Mouse (Mus musculus) CH12.LX (cell line): Measurements from ENCODE around the gene Gtsf1. TPM values are rescaled to one million over a fixed set of nuclear protein-coding genes. Genes with fewer than 3 reads are reported as not detected.

ENCODE experiments used
- DNase-seq: peaks from one replicate; pipeline ENCODE4 v3.0.0-alpha.2; 2013; ENCODE audit errors: extremely low read depth
- H3K27ac ChIP-seq: 2 replicates; pipeline ENCODE4 v1.5.1; 2012; ENCODE audit warnings: low read depth, mild to moderate bottlenecking, control low read depth, moderate library complexity; ENCODE audit not compliant: insufficient read depth
- H3K27me3 ChIP-seq: replicated peaks from 2 replicates; pipeline ENCODE3; 2012; ENCODE audit warnings: inconsistent platforms
- H3K36me3 ChIP-seq, 2 experiments: replicated peaks in 1 of 2; 2 replicates each; pipeline versions ENCODE3 to v1.6.1; 2012; ENCODE audit warnings: inconsistent platforms in 1 of 2, low read length in 1 of 2, mild to moderate bottlenecking in 1 of 2, mixed read lengths in 1 of 2, moderate library complexity in 1 of 2; ENCODE audit not compliant: control insufficient read depth in 1 of 2, insufficient read depth in 1 of 2
- H3K4me1 ChIP-seq, 2 experiments: 2 replicates each; pipeline ENCODE4 v1.6.1; 2012; ENCODE audit warnings: inconsistent platforms in 1 of 2, moderate library complexity in 1 of 2; ENCODE audit not compliant: insufficient read depth in 2 of 2, control insufficient read depth in 1 of 2
- H3K4me2 ChIP-seq: 2 replicates; pipeline ENCODE4 v1.6.1; 2012; ENCODE audit warnings: low read depth, mild to moderate bottlenecking, control low read depth; ENCODE audit not compliant: poor library complexity, insufficient read depth, severe bottlenecking
- H3K4me3 ChIP-seq, 3 experiments: fragments of 150-350 bp in 1 of 3; sonication (generic) in 1 of 3; replicated peaks in 1 of 3; 2 replicates each; pipeline versions ENCODE3 to v1.5.1; 2011 to 2012; ENCODE audit warnings: low read depth in 2 of 3, low read length in 2 of 3, mild to moderate bottlenecking in 2 of 3, moderate library complexity in 2 of 3, control low read depth in 1 of 3, improper control_type of control experiment in 1 of 3, inconsistent platforms in 1 of 3, mixed read lengths in 1 of 3; ENCODE audit not compliant: poor library complexity in 1 of 3
- H3K79me2 ChIP-seq: replicated peaks from 2 replicates; pipeline ENCODE4 v1.6.1; 2012; ENCODE audit warnings: mild to moderate bottlenecking, moderate library complexity; ENCODE audit not compliant: control insufficient read depth, poor library complexity, insufficient read depth, severe bottlenecking; ENCODE audit errors: extremely low read depth
- H3K9ac ChIP-seq: 2 replicates; pipeline ENCODE4 v1.6.1; 2012; ENCODE audit warnings: low read depth, mild to moderate bottlenecking, control low read depth, moderate library complexity; ENCODE audit not compliant: insufficient read depth
- H3K9me3 ChIP-seq: replicated peaks from 2 replicates; pipeline ENCODE3; 2012; ENCODE audit warnings: low read length, inconsistent platforms, mixed read lengths
- BHLHE40 ChIP-seq: IDR thresholded peaks from 2 replicates; pipeline ENCODE4 v1.6.1; 2011; ENCODE audit warnings: mild to moderate bottlenecking, low read depth, low read length, improper control_type of control experiment
- CHD2 ChIP-seq: IDR thresholded peaks from 2 replicates; pipeline ENCODE4 v1.6.1; 2011; ENCODE audit warnings: low read length, improper control_type of control experiment
- CTCF ChIP-seq, 2 experiments: IDR thresholded peaks in 1 of 2; conservative IDR thresholded peaks in 1 of 2; 2 replicates each; pipeline ENCODE4 v1.5.1; 2011 to 2012; ENCODE audit warnings: low read depth in 2 of 2, low read length in 2 of 2, improper control_type of control experiment in 1 of 2, inconsistent platforms in 1 of 2, mild to moderate bottlenecking in 1 of 2, moderate library complexity in 1 of 2
- EP300 ChIP-seq: IDR thresholded peaks from 2 replicates; pipeline ENCODE4 v1.6.1; 2011; ENCODE audit warnings: low read length, improper control_type of control experiment
- GABPA ChIP-seq: IDR thresholded peaks from 2 replicates; pipeline ENCODE4 v1.6.1; 2012; ENCODE audit warnings: low read depth, low read length, improper control_type of control experiment, inconsistent platforms; ENCODE audit not compliant: insufficient replicate concordance
- HCFC1 ChIP-seq: IDR thresholded peaks from 2 replicates; pipeline ENCODE4 v1.6.1; 2012; ENCODE audit warnings: low read depth, mild to moderate bottlenecking, inconsistent platforms, low read length, improper control_type of control experiment
- IRF4 ChIP-seq: IDR thresholded peaks from 2 replicates; pipeline ENCODE4 v1.6.1; 2014; ENCODE audit warnings: low read depth, mild to moderate bottlenecking, inconsistent platforms, low read length, improper control_type of control experiment
- JUN ChIP-seq: IDR thresholded peaks from 2 replicates; pipeline ENCODE4 v1.6.1; 2011; ENCODE audit warnings: low read depth, mild to moderate bottlenecking, low read length, improper control_type of control experiment, moderate library complexity; ENCODE audit not compliant: insufficient read depth
- MAFK ChIP-seq: IDR thresholded peaks from 2 replicates; pipeline ENCODE4 v1.6.1; 2011; ENCODE audit warnings: low read length, improper control_type of control experiment; ENCODE audit not compliant: insufficient replicate concordance
- MAX ChIP-seq: IDR thresholded peaks from 2 replicates; pipeline ENCODE4 v1.6.1; 2011; ENCODE audit warnings: low read length, improper control_type of control experiment
- MEF2A ChIP-seq: IDR thresholded peaks from 2 replicates; pipeline ENCODE4 v1.6.1; 2014; ENCODE audit warnings: low read depth, mild to moderate bottlenecking, inconsistent platforms, low read length, improper control_type of control experiment, borderline replicate concordance
- MXI1 ChIP-seq: IDR thresholded peaks from 2 replicates; pipeline ENCODE4 v1.6.1; 2011; ENCODE audit warnings: mild to moderate bottlenecking, low read depth, low read length, improper control_type of control experiment
- MYC ChIP-seq: IDR thresholded peaks from 2 replicates; pipeline ENCODE4 v1.6.1; 2011; ENCODE audit warnings: low read depth, mild to moderate bottlenecking, improper control_type of control experiment, low read length
- PAX5 ChIP-seq: IDR thresholded peaks from 2 replicates; pipeline ENCODE4 v1.6.1; 2012; ENCODE audit warnings: low read length, inconsistent platforms, mixed read lengths
- RAD21 ChIP-seq: IDR thresholded peaks from 2 replicates; pipeline ENCODE4 v1.6.1; 2011; ENCODE audit warnings: low read depth, mild to moderate bottlenecking, low read length, improper control_type of control experiment, moderate library complexity
- RCOR1 ChIP-seq: conservative IDR thresholded peaks from 2 replicates; pipeline ENCODE4 v1.6.1; 2012; ENCODE audit warnings: low read depth, mild to moderate bottlenecking, inconsistent platforms, low read length, improper control_type of control experiment
- SIN3A ChIP-seq: IDR thresholded peaks from 2 replicates; pipeline ENCODE4 v1.6.1; 2012; ENCODE audit warnings: low read length, improper control_type of control experiment, inconsistent platforms
- UBTF ChIP-seq: IDR thresholded peaks from 2 replicates; pipeline ENCODE4 v1.6.1; 2012; ENCODE audit warnings: low read depth, mild to moderate bottlenecking, inconsistent platforms, low read length, improper control_type of control experiment, moderate library complexity
- USF2 ChIP-seq: conservative IDR thresholded peaks from 2 replicates; pipeline ENCODE4 v1.6.1; 2011; ENCODE audit warnings: low read depth, low read length, improper control_type of control experiment
- ZMIZ1 ChIP-seq: IDR thresholded peaks from 2 replicates; pipeline ENCODE4 v1.6.1; 2012; ENCODE audit warnings: low read depth, mild to moderate bottlenecking, inconsistent platforms, low read length, improper control_type of control experiment
- ZNF384 ChIP-seq: IDR thresholded peaks from 2 replicates; pipeline ENCODE4 v1.6.1; 2012; ENCODE audit warnings: low read depth, low read length, improper control_type of control experiment, inconsistent platforms
- dilution Hi-C: fragments of 300-500 bp; cut with MboI; formaldehyde crosslinking; loops from 2 replicates; pipeline ENCODE4 v1.14.3; 2020; ENCODE audit warnings: low sequenced_read_pairs; ENCODE audit not compliant: extremely low pct_unique_long_range_greater_than_20kb, extremely low pct_ligation_motif_present
- in situ Hi-C: fragments of 300-500 bp; cut with MboI; formaldehyde crosslinking; loops from 3 replicates; pipeline ENCODE4 v1.14.3; 2019; ENCODE audit warnings: low sequenced_read_pairs, low pct_ligation_motif_present, low pct_unique_long_range_greater_than_20kb, mixed read lengths
- polyA plus RNA-seq: library from polyadenylated mRNA; unstranded; fragments of >175 nt; gene quantifications from 2 replicates; pipeline ENCODE4 v1.2.1, GENCODE M21; 2012; ENCODE audit warnings: low read depth; ENCODE audit not compliant: insufficient read length
- total RNA-seq, 2 experiments: library from RNA; depleted of rRNA; stranded (reverse); fragments of 300-350 nt in 1 of 2; fragments of >200 nt in 1 of 2; gene quantifications; 2 replicates each; pipeline ENCODE4 v1.2.3; 2012 to 2014

The Gtsf1 gene
- total and polyA plus RNA-seq, 3 experiments: not detected

- Histone ChIP-seq H3K4me2 (no peak overlapping the region), H3K27me3 (no peaks in the 10 kb centered on the region), H3K27ac (no peak overlapping the region), H3K4me3 (no peak overlapping the region), H3K9ac (no peak overlapping the region), H3K79me2 (no peaks in the 10 kb centered on the region), H3K36me3 (peaks cover 70 to 93% of the 10 kb centered on the region in 2 experiments), H3K4me1 (no peaks in the 10 kb centered on the region; a peak in 1 of 4 replicates), H3K9me3 (no peaks in the 10 kb centered on the region)
- dilution Hi-C loops: no loop called here
- TF ChIP-seq GABPA (no peak), MAFK (peak; percentile 96), MXI1 (no peak), BHLHE40 (no peak), HCFC1 (no peak), EP300 (peak; percentile 38)
- in situ Hi-C loops: no loop called here
- no peak for DNase-seq
Measured at GRCm38 (mm10) chr15:103473769-103474168, 43.5 kb upstream of the Gtsf1 start.

GRCm38 (mm10) chr15:103473182-103473581, 42.9 kb upstream of the Gtsf1 start:
- in situ Hi-C loops: no loop called here
- Histone ChIP-seq H3K9me3 (no peaks in the 10 kb centered on the region), H3K36me3 (peaks cover 67 to 93% of the 10 kb centered on the region in 2 experiments), H3K4me1 (no peaks in the 10 kb centered on the region; a peak in 1 of 4 replicates), H3K79me2 (no peaks in the 10 kb centered on the region), H3K27me3 (no peaks in the 10 kb centered on the region), H3K4me2 (no peak overlapping the region), H3K4me3 (no peak overlapping the region), H3K27ac (no peak overlapping the region), H3K9ac (no peak overlapping the region)
- DNase-seq: no peak
- TF ChIP-seq MYC (no peak), RAD21 (no peak), ZNF384 (no peak), GABPA (no peak), RCOR1 (no peak), USF2 (no peak), JUN (no peak), SIN3A (no peak), EP300 (no peak), MXI1 (no peak), IRF4 (no peak), PAX5 (no peak), BHLHE40 (no peak), MAX (no peak), MEF2A (no peak), UBTF (no peak), CTCF (conservative IDR thresholded peaks at IDR 0.05 in 1 of 2, IDR thresholded peaks at IDR 0.05 in 1 of 2; ENCODE audit: low read depth in 2 of 2, low read length in 2 of 2) (no peak), ZMIZ1 (no peak), CHD2 (no peak)
- dilution Hi-C loops: no loop called here
